Mouse (Mus musculus) B cell, adult 2 months (primary cell): ENCODE measurements around the gene Azin2.

Experiments
- DNase-seq, 2 experiments: peaks; one replicate each; pipeline ENCODE4 v3.0.0; 2022

Azin2 gene

DNA sequence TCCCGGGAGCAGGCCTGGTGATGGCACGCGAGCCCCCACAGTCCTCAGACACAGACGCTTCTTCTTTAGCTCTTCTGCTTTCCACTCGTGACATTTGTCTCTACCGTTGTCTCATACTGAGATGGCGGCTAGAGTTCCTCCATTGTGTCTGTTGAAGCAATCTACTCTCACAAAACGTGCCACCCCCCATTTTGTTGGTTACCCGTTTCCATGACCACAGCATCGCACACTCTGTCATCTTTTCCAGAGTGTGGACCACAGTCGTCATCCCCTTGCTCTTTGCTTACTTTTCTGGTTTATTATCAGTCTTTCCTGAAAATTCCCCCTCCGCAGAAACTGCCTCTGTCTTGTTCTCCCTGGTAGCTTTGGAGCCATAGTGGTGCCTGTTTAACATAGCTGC lies 68.1 kb downstream of the Azin2 start:
- no peak for DNase-seq

DNA sequence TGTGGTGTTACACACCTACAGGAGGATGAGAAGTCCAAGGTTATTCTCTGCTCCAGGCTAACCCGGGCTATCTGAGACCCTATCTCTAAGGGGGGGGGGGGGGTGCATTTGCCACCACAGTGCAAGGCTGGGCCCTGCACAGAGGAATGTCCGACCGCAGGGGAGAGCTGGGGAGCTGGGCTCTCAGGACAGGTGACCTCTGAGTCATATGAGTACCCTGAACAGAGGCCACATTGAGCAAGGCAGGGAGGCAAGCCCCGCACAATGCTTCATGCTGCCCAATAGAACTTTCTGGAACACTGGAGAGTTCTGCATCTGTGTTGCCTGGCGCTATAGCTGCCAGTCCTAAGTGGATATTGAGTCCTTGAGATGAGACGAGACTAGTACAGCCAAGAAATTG lies 70.1 kb downstream of the Azin2 start:
- DNase-seq, result no peak

DNA sequence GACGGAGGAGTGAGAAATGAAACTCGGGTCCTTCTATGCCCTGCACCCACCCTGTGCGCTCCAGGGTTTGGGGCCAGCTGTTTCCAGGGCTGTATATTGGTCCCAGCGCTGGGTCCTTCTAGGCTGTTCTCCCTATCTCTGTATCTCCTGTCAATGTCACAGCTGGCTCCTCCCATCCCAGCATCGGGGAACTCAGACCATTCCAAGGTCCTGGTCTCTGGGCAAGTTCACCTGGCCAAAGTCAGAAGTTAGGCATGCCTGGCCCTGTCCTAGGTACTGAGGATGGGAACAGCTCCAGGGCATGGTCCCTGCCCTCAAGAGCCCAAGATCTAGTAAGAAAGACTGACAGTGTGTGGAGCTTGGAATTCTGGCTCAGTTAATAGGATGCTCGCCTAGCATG lies 70.5 kb downstream of the Azin2 start:
- no peak for DNase-seq

DNA sequence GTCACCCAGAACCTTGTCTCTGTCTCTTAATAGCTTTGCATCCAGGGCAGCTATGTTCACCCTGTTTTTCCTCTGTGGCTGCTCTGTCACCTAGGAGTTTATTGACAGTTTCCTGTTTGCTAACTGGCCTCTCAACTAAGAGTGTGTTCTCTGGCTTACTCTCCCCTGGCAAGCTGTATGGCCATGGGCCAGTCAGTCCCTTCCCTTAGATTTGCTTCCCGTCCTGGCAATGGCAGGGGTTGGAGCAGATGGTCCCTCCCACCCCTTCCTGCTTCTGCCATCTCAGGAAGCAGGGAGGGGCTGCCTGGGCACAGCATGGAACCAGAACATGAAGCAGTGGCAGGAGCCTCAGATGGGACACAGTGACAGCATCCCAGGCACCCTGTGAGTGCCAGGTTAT lies 71.1 kb downstream of the Azin2 start:
- no peak for DNase-seq

DNA sequence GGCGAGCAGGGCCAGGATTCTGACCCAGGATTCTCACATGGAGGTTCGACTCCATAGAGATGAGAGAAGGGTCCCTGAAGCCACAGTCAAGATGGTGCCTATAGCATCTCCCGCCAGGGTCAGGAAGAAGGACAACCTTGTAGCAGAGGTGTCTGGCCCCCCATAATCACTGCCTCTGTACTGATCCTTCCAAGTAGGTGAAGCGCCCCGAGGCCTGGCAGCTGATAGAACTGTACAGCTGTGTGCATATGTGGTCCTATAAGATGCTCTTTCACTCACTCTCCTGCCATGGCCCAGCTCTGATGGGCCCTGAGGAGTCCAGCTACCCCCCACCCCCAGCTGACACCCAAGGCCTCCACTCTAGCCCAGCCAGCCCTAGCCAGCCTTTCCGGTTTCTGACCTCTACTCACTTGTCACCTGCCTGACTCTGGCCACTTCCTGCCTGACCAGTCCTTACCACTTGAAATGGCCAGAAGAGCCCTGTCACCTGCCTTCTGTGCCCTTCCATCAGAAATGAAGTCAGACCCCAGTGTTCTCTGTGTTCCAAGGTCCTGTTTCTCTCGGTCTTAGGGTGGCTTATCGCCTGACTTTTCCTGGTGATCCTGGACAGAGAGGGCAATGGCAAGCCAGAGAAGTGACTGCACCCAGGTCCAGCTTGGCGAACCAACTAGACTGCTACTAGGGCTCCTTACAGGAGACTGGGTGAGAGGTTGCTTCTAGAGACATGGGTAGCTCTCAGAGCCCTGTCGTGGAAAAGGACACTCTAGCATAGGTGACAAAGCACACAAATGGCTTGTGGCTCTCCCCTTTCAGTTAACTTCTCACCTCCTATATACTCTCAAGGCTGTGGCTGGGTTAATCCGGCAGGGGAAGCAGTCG lies 72.3 kb downstream of the Azin2 start:
- no peak for DNase-seq

DNA sequence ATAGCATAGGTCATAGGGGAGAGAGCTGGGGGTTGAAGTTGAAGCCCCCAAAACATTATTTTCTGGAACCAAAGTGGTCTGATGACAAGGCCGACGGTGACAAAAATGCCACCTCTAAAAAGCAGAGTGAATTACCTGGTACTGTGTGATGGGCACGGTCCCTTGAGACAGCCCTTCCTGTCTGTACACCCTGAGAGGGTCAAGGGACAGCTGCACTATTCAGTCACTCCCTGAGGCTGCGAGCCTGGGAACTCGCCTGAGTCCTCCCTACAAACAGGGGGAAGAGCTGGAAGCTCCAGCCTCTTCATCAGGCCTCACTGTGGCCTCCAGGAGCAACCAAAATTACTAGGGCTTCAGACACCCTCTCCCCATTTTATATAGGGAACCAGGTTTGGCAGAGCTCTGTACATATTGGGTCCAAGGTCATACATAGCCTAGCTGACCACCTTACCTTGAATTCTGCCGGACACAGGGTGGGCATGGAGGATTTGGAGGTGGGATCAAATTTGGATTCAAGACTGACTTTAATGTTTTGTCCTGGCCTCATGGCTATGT lies 73.7 kb downstream of the Azin2 start:
- no peak for DNase-seq

DNA sequence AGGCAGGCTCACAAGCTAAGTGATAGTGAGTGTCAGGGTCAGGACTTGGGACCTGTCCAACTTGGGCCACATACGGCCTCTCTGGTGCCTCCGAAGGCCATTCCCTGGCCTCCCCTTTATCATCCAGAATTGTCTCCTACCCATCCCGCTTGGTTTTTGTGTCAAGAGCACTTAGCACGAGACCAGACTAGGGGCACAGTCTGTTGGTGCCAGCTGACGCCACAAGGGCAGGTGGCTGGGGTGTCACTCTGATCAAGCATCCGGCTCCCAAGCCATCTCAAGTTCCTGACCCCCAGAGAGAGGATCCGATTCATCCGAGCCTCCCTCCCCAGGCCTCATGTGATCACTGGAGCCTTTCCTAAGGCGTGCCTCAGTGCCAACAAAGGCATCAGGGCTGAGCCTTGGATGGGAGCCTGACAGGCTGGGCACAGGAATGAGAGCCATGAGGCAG lies 74.6 kb downstream of the Azin2 start:
- DNase-seq, result no peak

DNA sequence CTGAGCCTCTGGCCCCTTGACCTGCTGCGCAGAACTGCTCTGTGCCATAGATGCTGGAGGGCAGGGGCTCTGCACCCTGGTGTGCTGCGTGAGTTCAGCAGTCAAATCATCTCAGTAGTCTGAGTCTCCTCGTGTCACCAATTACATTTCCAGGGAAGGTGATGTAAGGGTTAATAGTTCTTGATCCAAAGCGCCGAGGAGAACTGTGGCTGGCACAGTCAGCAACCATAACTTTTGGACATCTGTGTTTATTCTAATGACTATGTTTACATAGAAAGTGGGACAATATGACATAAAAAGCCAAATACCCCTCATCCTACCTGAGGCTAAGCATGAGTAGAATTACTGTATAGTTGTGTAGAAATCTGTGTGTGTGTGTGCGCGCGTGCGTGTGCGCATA lies 75.2 kb downstream of the Azin2 start:
- no peak for DNase-seq

DNA sequence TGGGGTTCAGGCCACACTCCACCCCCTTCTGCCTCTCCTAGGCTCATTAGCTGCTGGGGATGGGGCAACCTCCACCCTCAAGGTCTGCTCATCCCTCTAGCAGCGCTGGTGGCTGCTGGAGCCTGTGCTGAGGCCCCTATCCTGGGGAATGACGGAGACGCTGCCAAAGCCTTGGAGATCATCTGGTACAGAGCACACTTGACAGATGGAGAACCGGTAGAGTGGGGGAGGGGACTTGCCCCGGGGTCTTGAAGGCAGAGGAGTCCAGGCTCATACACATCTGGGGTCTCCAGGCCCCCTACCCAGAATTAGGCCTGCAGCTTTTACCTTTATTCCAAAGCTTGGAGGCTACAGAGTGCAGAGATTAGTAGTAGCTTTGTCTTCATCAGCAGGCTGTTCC lies 75.7 kb downstream of the Azin2 start:
- DNase-seq, result no peak

DNA sequence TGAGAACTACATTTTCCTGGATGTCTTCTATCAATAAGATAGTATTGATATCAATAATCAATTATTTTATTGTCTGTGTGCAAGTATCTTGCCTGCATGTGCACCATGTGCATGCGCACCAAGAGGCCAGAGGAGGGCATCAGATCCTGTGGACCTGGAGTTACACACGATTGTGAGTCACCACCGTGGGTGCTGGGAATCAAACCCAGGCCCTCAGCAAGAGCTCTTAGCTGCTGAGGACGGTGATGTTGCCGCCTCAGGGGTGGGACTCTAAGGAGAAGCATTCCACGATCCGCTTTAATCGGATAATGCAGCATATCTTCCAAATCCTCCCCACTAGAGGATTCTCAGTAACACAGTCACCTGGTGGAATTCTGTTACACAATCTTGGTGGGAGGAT lies 76.7 kb downstream of the Azin2 start:
- no peak for DNase-seq

DNA sequence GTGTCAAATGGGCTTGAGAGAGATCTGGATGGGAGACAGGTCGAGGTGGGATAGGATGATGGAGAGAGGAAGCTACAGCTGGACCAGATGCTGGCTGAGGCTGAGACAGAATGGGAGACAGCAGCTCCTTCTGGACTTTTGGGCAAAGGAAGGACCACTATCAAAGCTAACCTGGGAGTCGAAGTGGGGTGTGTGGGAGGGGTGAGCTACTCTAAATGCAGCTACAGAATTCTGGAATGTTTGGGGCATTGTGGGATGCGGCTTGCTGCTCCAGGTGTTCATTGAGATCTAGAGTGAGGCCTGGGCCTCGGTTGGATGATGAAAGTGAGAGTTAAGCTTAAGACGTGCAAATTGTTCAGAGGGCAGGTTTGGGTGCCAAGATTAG lies 77.5 kb downstream of the Azin2 start:
- no peak for DNase-seq

DNA sequence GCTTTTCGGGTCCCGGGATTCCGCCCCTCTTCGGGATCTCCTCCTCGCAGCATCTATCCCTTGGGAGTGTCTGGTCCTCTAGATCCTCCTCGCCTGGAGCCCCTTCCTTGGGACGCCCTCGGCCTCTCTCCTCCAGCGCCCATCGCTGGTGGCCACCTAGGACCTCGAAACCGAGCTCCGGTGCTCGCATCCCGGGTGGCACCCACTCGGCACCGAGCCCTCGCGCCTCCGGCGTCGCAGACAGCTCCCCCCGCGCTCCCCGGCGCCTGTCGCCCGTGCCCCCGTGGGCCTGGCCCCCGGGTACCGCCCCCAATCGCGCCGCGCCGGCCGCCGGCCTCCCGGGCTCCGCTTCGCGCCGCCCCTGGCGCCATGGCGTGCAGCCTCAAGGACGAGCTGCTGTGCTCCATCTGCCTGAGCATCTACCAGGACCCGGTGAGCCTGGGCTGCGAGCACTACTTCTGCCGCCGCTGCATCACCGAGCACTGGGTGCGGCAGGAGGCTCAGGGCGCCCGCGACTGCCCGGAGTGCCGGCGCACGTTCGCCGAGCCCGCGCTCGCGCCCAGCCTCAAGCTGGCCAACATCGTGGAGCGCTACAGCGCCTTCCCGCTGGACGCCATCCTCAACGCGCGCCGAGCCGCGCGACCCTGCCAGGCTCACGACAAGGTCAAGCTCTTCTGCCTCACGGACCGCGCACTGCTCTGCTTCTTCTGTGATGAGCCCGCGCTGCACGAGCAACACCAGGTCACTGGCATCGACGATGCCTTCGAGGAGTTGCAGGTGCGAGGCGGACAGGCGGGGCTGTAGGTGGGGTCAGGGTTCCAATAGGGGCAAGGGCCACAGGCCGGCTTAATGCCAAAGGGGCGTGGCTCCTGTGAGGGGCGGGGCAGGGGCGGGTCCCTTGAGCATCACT lies 78.2 kb downstream of the Azin2 start:
- DNase-seq, result peak; percentile 39 to 50

DNA sequence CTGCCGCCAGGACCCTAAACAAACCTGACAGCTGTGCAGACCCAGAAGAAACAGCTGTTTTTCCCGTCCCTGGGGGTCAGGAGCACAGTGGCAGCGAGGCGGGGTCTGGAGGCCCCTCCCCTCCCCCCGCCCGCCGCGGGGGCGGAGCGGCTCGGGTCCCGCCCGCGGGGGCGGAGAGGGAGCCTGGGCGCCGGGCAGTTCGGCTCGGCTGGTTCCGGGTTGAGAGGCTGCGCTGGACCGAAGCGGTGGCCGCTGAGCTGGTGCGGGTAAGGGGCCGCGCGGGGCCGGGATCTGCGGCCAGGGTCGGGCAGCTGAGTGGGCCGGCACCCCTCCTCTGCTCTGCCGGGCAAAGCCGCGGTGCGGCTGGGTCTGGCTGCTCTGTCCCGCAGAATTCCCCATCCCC lies 78.9 kb downstream of the Azin2 start, which contains the start of gene Trim62:
Gene Trim62 (plus strand): TSS at position 202 of the 403 bp plus-strand sequence.
- peak; percentile 62 to 69 for DNase-seq
